Mouse (Mus musculus) 3T3-L1 (cell line): ENCODE measurements around the gene Gtf2h5.

Source experiments
- DNase-seq: peaks from one replicate; pipeline ENCODE4 v3.0.0-alpha.2; 2015; ENCODE audit warnings: low read depth, low spot score

Gtf2h5 gene

GRCm38 (mm10) chr17:6079287-6080122 is at the start of gene Gtf2h5, which contains the start of gene Serac1:
TSS of gene Gtf2h5 (plus strand) at chr17:6079786.
TSS of gene Serac1 (minus strand) at chr17:6079741.
- peak; percentile 94 for DNase-seq

- DNase-seq: no peak
Measured at GRCm38 (mm10) chr17:6035661-6036060, 43.9 kb upstream of the Gtf2h5 start.

GRCm38 (mm10) chr17:6036458-6036857 is 43.1 kb upstream of the Gtf2h5 start:
- no peak for DNase-seq

GRCm38 (mm10) chr17:6036872-6037271 is 42.7 kb upstream of the Gtf2h5 start:
- no peak for DNase-seq

GRCm38 (mm10) chr17:6037507-6037906 is 42.1 kb upstream of the Gtf2h5 start:
- DNase-seq: no peak

- DNase-seq: no peak
Measured at GRCm38 (mm10) chr17:6052801-6053200, 26.8 kb upstream of the Gtf2h5 start.

GRCm38 (mm10) chr17:6054934-6055355 is 24.6 kb upstream of the Gtf2h5 start:
- peak; percentile 86 for DNase-seq

- DNase-seq: no peak
Measured at GRCm38 (mm10) chr17:6062793-6063192, 16.8 kb upstream of the Gtf2h5 start.

- DNase-seq: no peak
Measured at GRCm38 (mm10) chr17:6063532-6063931, 16.1 kb upstream of the Gtf2h5 start.

- peak; percentile 56 for DNase-seq
Measured at GRCm38 (mm10) chr17:6066021-6066420, 13.6 kb upstream of the Gtf2h5 start.

- DNase-seq: no peak
Measured at GRCm38 (mm10) chr17:6067613-6068012, 12.0 kb upstream of the Gtf2h5 start.

- DNase-seq: no peak
Measured at GRCm38 (mm10) chr17:6069866-6070265, 9.7 kb upstream of the Gtf2h5 start.

GRCm38 (mm10) chr17:6073405-6073804 is 6.2 kb upstream of the Gtf2h5 start:
- DNase-seq: no peak

- no peak for DNase-seq
Measured at GRCm38 (mm10) chr17:6083323-6083890, 3.8 kb downstream of the Gtf2h5 start.

- DNase-seq: no peak
Measured at GRCm38 (mm10) chr17:6091604-6092003, 12.0 kb downstream of the Gtf2h5 start.

GRCm38 (mm10) chr17:6095579-6095978 is 16.0 kb downstream of the Gtf2h5 start:
- DNase-seq: no peak

GRCm38 (mm10) chr17:6097884-6098283 is 18.3 kb downstream of the Gtf2h5 start:
- DNase-seq: peak; percentile 82

- no peak for DNase-seq
Measured at GRCm38 (mm10) chr17:6102287-6102686, 22.7 kb downstream of the Gtf2h5 start.

- DNase-seq: no peak
Measured at GRCm38 (mm10) chr17:6103566-6103965, 24.0 kb downstream of the Gtf2h5 start.

GRCm38 (mm10) chr17:6106361-6107014 is 26.9 kb downstream of the Gtf2h5 start, which contains the start of gene Tulp4:
TSS of gene Tulp4 (plus strand) at chr17:6106437.
- DNase-seq: peak; percentile 90

GRCm38 (mm10) chr17:6107015-6107601 is 27.5 kb downstream of the Gtf2h5 start:
- DNase-seq: peak; percentile 61

- DNase-seq: peak; percentile 51
Measured at GRCm38 (mm10) chr17:6108175-6108574, 28.6 kb downstream of the Gtf2h5 start.
